Comparison of ENCODE assay signal across 9 mouse cellular contexts in genomic region chr3:133757756-133758420, GRCm38 (mm10).
DNase-seq lines count a peak whose midpoint lies in the region; ATAC-seq and TF ChIP-seq lines count a peak whose summit lies in the region.
"Had no signal": no experiment of that assay in that cellular context is flagged by ENCODE, and none has a peak within 500 bp of the region (broad histone marks: within the 10 kb centered on the region; RNA-seq: fewer than 3 reads in every experiment).

No protein-coding gene starts in this region.

- in situ Hi-C loops in CH12.LX (cut with MboI; ENCODE audit: low pct_ligation_motif_present, low pct_unique_long_range_greater_than_20kb, low sequenced_read_pairs): loop anchor here (5.0 to 10.0 kb wide), 2 partner anchors 176 to 423 kb away; no protein-coding TSS in a partner anchor

- no peak overlapping the region for H3K27ac ChIP-seq in heart, embryonic 11.5 days (ENCODE audit: low read depth, low read length)
- H3K27ac ChIP-seq in CH12.LX (ENCODE audit: insufficient read depth, low read depth): peak overlapping the region; percentile 85
- H3K27ac ChIP-seq in intestine, postnatal 0 days (ENCODE audit: low read depth, low read length): no peak overlapping the region

- no peak for DNase-seq in heart, postnatal 36 days
- DNase-seq in CH12.LX (ENCODE audit: extremely low read depth): peak; percentile 66
- DNase-seq in lung, postnatal 25 days (ENCODE audit: low spot score): peak; percentile 14
- no peak for DNase-seq in spleen, postnatal 10 days (ENCODE audit: low spot score in 2 of 2)
- DNase-seq in spleen, adult 18-20 months: no peak
- DNase-seq: midbrain, embryonic 14.5 days had no signal

- TF ChIP-seq EP300 in CH12.LX (IDR thresholded peaks at IDR 0.05; ENCODE audit: low read length): no peak

- intact Hi-C loops in heart, postnatal 36 days (cut with DNase I): no loop called here

- no peaks in the 10 kb centered on the region for H3K79me2 ChIP-seq in CH12.LX (replicated peaks; ENCODE audit: control insufficient read depth, extremely low read depth, insufficient read depth, poor library complexity, severe bottlenecking)

- no peak; the same call in 1 of the 2 replicates for TF ChIP-seq POLR2A in CH12.LX (IDR thresholded peaks at IDR 0.05; ENCODE audit: low read depth, low read length)

- 0 out of 2 replicates have a peak overlapping the region, but pooled peaks have one; percentile 16 for H3K9ac ChIP-seq in heart, embryonic 11.5 days (ENCODE audit: low read depth, low read length)
- peak overlapping the region; percentile 54 for H3K9ac ChIP-seq in CH12.LX (ENCODE audit: insufficient read depth, low read depth)
- no peak overlapping the region for H3K9ac ChIP-seq in intestine, postnatal 0 days (ENCODE audit: low read depth, low read length)

- no peaks in the 10 kb centered on the region for H3K9me3 ChIP-seq in heart, embryonic 11.5 days (replicated peaks; ENCODE audit: control insufficient read depth, low read length)
- no peaks in the 10 kb centered on the region for H3K9me3 ChIP-seq in CH12.LX (replicated peaks; ENCODE audit: low read length)
- no peaks in the 10 kb centered on the region for H3K9me3 ChIP-seq in intestine, postnatal 0 days (ENCODE audit: control insufficient read depth)

- ATAC-seq in heart, embryonic 11.5 days (replicated peaks; ENCODE audit: insufficient number of reproducible peaks, low FRiP score, low TSS enrichment): no peak
- ATAC-seq in intestine, postnatal 0 days: no peak
- no peak for ATAC-seq in erythroblast, adult 5-6 weeks (replicated peaks; ENCODE audit: low FRiP score, poor library complexity, severe bottlenecking)

- TF ChIP-seq CTCF in CH12.LX (conservative IDR thresholded peaks at IDR 0.05 in 1 of 2, IDR thresholded peaks at IDR 0.05 in 1 of 2; ENCODE audit: low read depth in 2 of 2, low read length in 2 of 2): no peak
- TF ChIP-seq CTCF in intestine, postnatal 0 days (IDR thresholded peaks at IDR 0.05; ENCODE audit: low read depth): no peak

- no peak for TF ChIP-seq RAD21 in CH12.LX (IDR thresholded peaks at IDR 0.05; ENCODE audit: low read depth, low read length)

- H3K4me3 ChIP-seq in heart, embryonic 11.5 days (ENCODE audit: low read depth, low read length): peak overlapping the region; percentile 25; the same call in 1 of the 2 replicates
- peak overlapping the region; percentile 32 to 45 (median 35) for H3K4me3 ChIP-seq in CH12.LX (replicated peaks in 1 of 3; ENCODE audit: low read depth in 2 of 3, low read length in 2 of 3, poor library complexity in 1 of 3)
- no peak overlapping the region for H3K4me3 ChIP-seq in intestine, postnatal 0 days (ENCODE audit: low read depth, low read length)

- H3K36me3 ChIP-seq in heart, embryonic 11.5 days (ENCODE audit: control insufficient read depth, insufficient read depth, low read length): no peaks in the 10 kb centered on the region
- H3K36me3 ChIP-seq in CH12.LX (replicated peaks in 1 of 2; ENCODE audit: control insufficient read depth in 1 of 2, insufficient read depth in 1 of 2, low read length in 1 of 2): no peaks in the 10 kb centered on the region
- no peaks in the 10 kb centered on the region for H3K36me3 ChIP-seq in intestine, postnatal 0 days (ENCODE audit: control insufficient read depth, insufficient read depth)

- 31% methylated on average over 12 of the region's 12 CpGs for WGBS in heart, embryonic 11.5 days (ENCODE audit: insufficient replicate concordance)
- 49% methylated on average over 12 of the region's 12 CpGs for WGBS in intestine, postnatal 0 days

- H3K4me1 ChIP-seq in heart, embryonic 11.5 days (ENCODE audit: control insufficient read depth, insufficient read depth, low read length): peaks cover 14% of the 10 kb centered on the region
- H3K4me1 ChIP-seq in CH12.LX (ENCODE audit: control insufficient read depth in 1 of 2, insufficient read depth in 2 of 2): peaks cover 21 to 70% of the 10 kb centered on the region in 2 experiments
- no peaks in the 10 kb centered on the region for H3K4me1 ChIP-seq in intestine, postnatal 0 days (replicated peaks; ENCODE audit: control insufficient read depth, insufficient read depth, low read length)

- H3K27me3 ChIP-seq in heart, embryonic 11.5 days (ENCODE audit: control insufficient read depth, insufficient read depth, low read length): no peaks in the 10 kb centered on the region
- no peaks in the 10 kb centered on the region for H3K27me3 ChIP-seq in CH12.LX (replicated peaks)
- H3K27me3 ChIP-seq in intestine, postnatal 0 days (replicated peaks; ENCODE audit: control insufficient read depth, insufficient read depth, low read length): no peaks in the 10 kb centered on the region

- dilution Hi-C loops in CH12.LX (cut with MboI; ENCODE audit: extremely low pct_ligation_motif_present, extremely low pct_unique_long_range_greater_than_20kb, low sequenced_read_pairs): no loop called here

- peak overlapping the region; percentile 60 for H3K4me2 ChIP-seq in heart, embryonic 11.5 days
- H3K4me2 ChIP-seq in CH12.LX (ENCODE audit: insufficient read depth, low read depth, poor library complexity, severe bottlenecking): peak overlapping the region; percentile 93
- H3K4me2 ChIP-seq in intestine, postnatal 0 days (replicated peaks; ENCODE audit: low read depth): peak overlapping the region; percentile 32

TF ChIP-seq in CH12.LX, 34 proteins besides CTCF, POLR2A, EP300 and RAD21:
- TF ChIP-seq NELFE (IDR thresholded peaks at IDR 0.05; ENCODE audit: low read depth, low read length) (no peak), IRF4 (IDR thresholded peaks at IDR 0.05; ENCODE audit: low read depth, low read length) (no peak), RCOR1 (conservative IDR thresholded peaks at IDR 0.05; ENCODE audit: low read depth, low read length) (no peak), MYC (IDR thresholded peaks at IDR 0.05; ENCODE audit: low read depth, low read length) (no peak), KAT2A (IDR thresholded peaks at IDR 0.05; ENCODE audit: insufficient replicate concordance, low read length) (no peak), ETS1 (conservative IDR thresholded peaks at IDR 0.05; ENCODE audit: low read depth, low read length) (no peak), ZKSCAN1 (IDR thresholded peaks at IDR 0.05; ENCODE audit: borderline replicate concordance, low read depth, low read length) (no peak), BHLHE40 (IDR thresholded peaks at IDR 0.05; ENCODE audit: low read depth, low read length) (no peak), UBTF (IDR thresholded peaks at IDR 0.05; ENCODE audit: low read depth, low read length) (no peak), USF2 (conservative IDR thresholded peaks at IDR 0.05; ENCODE audit: low read depth, low read length) (no peak), ZMIZ1 (IDR thresholded peaks at IDR 0.05; ENCODE audit: low read depth, low read length) (no peak), CHD2 (IDR thresholded peaks at IDR 0.05; ENCODE audit: low read length) (no peak), PAX5 (IDR thresholded peaks at IDR 0.05; ENCODE audit: low read length) (no peak), E2F4 (IDR thresholded peaks at IDR 0.05; ENCODE audit: insufficient replicate concordance, low read depth, low read length) (no peak), JUND (conservative IDR thresholded peaks at IDR 0.05; ENCODE audit: low read depth, low read length) (no peak)

Comparison
In these comparisons a context has a peak if more than half of its experiments do, and no peak if none do; other contexts are left out.
1. H3K4me2 ChIP-seq: peak in every context shown above with its lines; median percentile 93 in CH12.LX; 60 in heart, embryonic 11.5 days; 32 in intestine, postnatal 0 days.
2. DNase-seq: peak in CH12.LX (single experiment) and lung, postnatal 25 days (single experiment); none in heart, postnatal 36 days (0 of 2), spleen, postnatal 10 days (0 of 2) and spleen, adult 18-20 months (0 of 2).